Mouse (Mus musculus): ENCODE results near the gene Pkp4. TPM values are rescaled to one million over a fixed set of nuclear protein-coding genes. Genes with fewer than 3 reads are reported as not detected.

Gene Pkp4
- polyA plus RNA-seq, 1 experiment from 2014 or later, result 16.2 TPM

GRCm38 (mm10) chr2:59302430-59302829 lies 141.8 kb downstream of the Pkp4 start:
- ATAC-seq (ENCODE audit: insufficient read depth, low FRiP score, low TSS enrichment) (no peak), DNase-seq (ENCODE audit: low spot score) (no peak)
- Histone ChIP-seq H3K27ac (ENCODE audit: low read depth, low read length) (no peak overlapping the region), H3K4me1 (ENCODE audit: control insufficient read depth, insufficient read depth, low read length) (no peaks in the 10 kb centered on the region), H3K9me3 (ENCODE audit: control insufficient read depth, low read length) (no peaks in the 10 kb centered on the region), H3K4me2 (ENCODE audit: low read depth) (no peak overlapping the region), H3K36me3 (ENCODE audit: control insufficient read depth, insufficient read depth, low read length) (peaks cover 3% of the 10 kb centered on the region; the same call in 1 of the 2 replicates), H3K4me3 (ENCODE audit: low read depth, low read length) (no peak overlapping the region), H3K9ac (ENCODE audit: low read length) (no peak overlapping the region), H3K27me3 (ENCODE audit: control insufficient read depth, insufficient read depth, low read length) (no peaks in the 10 kb centered on the region)
- 82% methylated on average over 6 of the region's 6 CpGs for WGBS

GRCm38 (mm10) chr2:59303530-59304063 lies 142.9 kb downstream of the Pkp4 start:
- Histone ChIP-seq H3K9ac (ENCODE audit: low read length) (no peak overlapping the region), H3K9me3 (ENCODE audit: control insufficient read depth, low read length) (no peaks in the 10 kb centered on the region), H3K27me3 (ENCODE audit: control insufficient read depth, insufficient read depth, low read length) (no peaks in the 10 kb centered on the region), H3K27ac (ENCODE audit: low read depth, low read length) (no peak overlapping the region), H3K4me1 (ENCODE audit: control insufficient read depth, insufficient read depth, low read length) (no peaks in the 10 kb centered on the region), H3K4me3 (ENCODE audit: low read depth, low read length) (no peak overlapping the region), H3K36me3 (ENCODE audit: control insufficient read depth, insufficient read depth, low read length) (peaks cover 3% of the 10 kb centered on the region; the same call in 1 of the 2 replicates), H3K4me2 (ENCODE audit: low read depth) (no peak overlapping the region)
- no peak for ATAC-seq (ENCODE audit: insufficient read depth, low FRiP score, low TSS enrichment)
- WGBS, result 92% methylated on average over 12 of the region's 12 CpGs
- DNase-seq (ENCODE audit: low spot score), result no peak

GRCm38 (mm10) chr2:59307302-59307701 lies 146.7 kb downstream of the Pkp4 start:
- Histone ChIP-seq H3K4me2 (ENCODE audit: low read depth) (no peak overlapping the region), H3K27me3 (ENCODE audit: control insufficient read depth, insufficient read depth, low read length) (no peaks in the 10 kb centered on the region), H3K27ac (ENCODE audit: low read depth, low read length) (no peak overlapping the region), H3K9ac (ENCODE audit: low read length) (no peak overlapping the region), H3K36me3 (ENCODE audit: control insufficient read depth, insufficient read depth, low read length) (peaks cover 3% of the 10 kb centered on the region; the same call in 1 of the 2 replicates), H3K4me1 (ENCODE audit: control insufficient read depth, insufficient read depth, low read length) (no peaks in the 10 kb centered on the region), H3K4me3 (ENCODE audit: low read depth, low read length) (no peak overlapping the region), H3K9me3 (ENCODE audit: control insufficient read depth, low read length) (no peaks in the 10 kb centered on the region)
- no peak for ATAC-seq (ENCODE audit: insufficient read depth, low FRiP score, low TSS enrichment)
- no peak for DNase-seq (ENCODE audit: low spot score)
- WGBS, result 96% methylated on average over 8 of the region's 8 CpGs

- Histone ChIP-seq H3K36me3 (ENCODE audit: control insufficient read depth, insufficient read depth, low read length) (peaks cover 3% of the 10 kb centered on the region; the same call in 1 of the 2 replicates), H3K4me2 (ENCODE audit: low read depth) (no peak overlapping the region), H3K4me1 (ENCODE audit: control insufficient read depth, insufficient read depth, low read length) (no peaks in the 10 kb centered on the region), H3K27me3 (ENCODE audit: control insufficient read depth, insufficient read depth, low read length) (no peaks in the 10 kb centered on the region), H3K4me3 (ENCODE audit: low read depth, low read length) (no peak overlapping the region), H3K9ac (ENCODE audit: low read length) (no peak overlapping the region), H3K9me3 (ENCODE audit: control insufficient read depth, low read length) (no peaks in the 10 kb centered on the region), H3K27ac (ENCODE audit: low read depth, low read length) (no peak overlapping the region)
- ATAC-seq (ENCODE audit: insufficient read depth, low FRiP score, low TSS enrichment) (no peak), DNase-seq (ENCODE audit: low spot score) (no peak)
- WGBS, result 95% methylated on average over 19 of the region's 19 CpGs
These were observed 147.4 kb downstream of the Pkp4 start for GRCm38 (mm10) chr2:59308055-59308454.

GRCm38 (mm10) chr2:59313293-59313692 lies 152.6 kb downstream of the Pkp4 start:
- no peak for ATAC-seq (ENCODE audit: insufficient read depth, low FRiP score, low TSS enrichment)
- no peak overlapping the region for H3K9ac ChIP-seq (ENCODE audit: low read length)
- 72% methylated on average over 6 of the region's 6 CpGs for WGBS
- no peak for DNase-seq (ENCODE audit: low spot score)
- H3K4me2 ChIP-seq (ENCODE audit: low read depth), result no peak overlapping the region
- H3K36me3 ChIP-seq (ENCODE audit: control insufficient read depth, insufficient read depth, low read length), result peaks cover 3% of the 10 kb centered on the region
- no peaks in the 10 kb centered on the region for H3K4me1 ChIP-seq (ENCODE audit: control insufficient read depth, insufficient read depth, low read length)
- H3K27me3 ChIP-seq (ENCODE audit: control insufficient read depth, insufficient read depth, low read length), result no peaks in the 10 kb centered on the region
- no peak overlapping the region for H3K27ac ChIP-seq (ENCODE audit: low read depth, low read length)
- no peak overlapping the region for H3K4me3 ChIP-seq (ENCODE audit: low read depth, low read length)
- H3K9me3 ChIP-seq (ENCODE audit: control insufficient read depth, low read length), result peaks cover under 1% of the 10 kb centered on the region

GRCm38 (mm10) chr2:59318631-59319030 lies 158.0 kb downstream of the Pkp4 start:
- WGBS, result 100% methylated on average over 1 of the region's 1 CpGs
- DNase-seq (ENCODE audit: low spot score) (no peak), ATAC-seq (ENCODE audit: insufficient read depth, low FRiP score, low TSS enrichment) (no peak)
- Histone ChIP-seq H3K4me1 (ENCODE audit: control insufficient read depth, insufficient read depth, low read length) (no peaks in the 10 kb centered on the region), H3K27ac (ENCODE audit: low read depth, low read length) (no peak overlapping the region), H3K9ac (ENCODE audit: low read length) (no peak overlapping the region), H3K4me2 (ENCODE audit: low read depth) (no peak overlapping the region), H3K27me3 (ENCODE audit: control insufficient read depth, insufficient read depth, low read length) (no peaks in the 10 kb centered on the region), H3K36me3 (ENCODE audit: control insufficient read depth, insufficient read depth, low read length) (peaks cover 12% of the 10 kb centered on the region), H3K4me3 (ENCODE audit: low read depth, low read length) (no peak overlapping the region), H3K9me3 (ENCODE audit: control insufficient read depth, low read length) (peaks cover 9% of the 10 kb centered on the region)

GRCm38 (mm10) chr2:59327946-59328345 lies 167.3 kb downstream of the Pkp4 start:
- Histone ChIP-seq H3K36me3 (ENCODE audit: control insufficient read depth, insufficient read depth, low read length) (no peaks in the 10 kb centered on the region), H3K27ac (ENCODE audit: low read depth, low read length) (no peak overlapping the region), H3K4me2 (ENCODE audit: low read depth) (no peak overlapping the region), H3K9ac (ENCODE audit: low read length) (no peak overlapping the region), H3K4me3 (ENCODE audit: low read depth, low read length) (no peak overlapping the region), H3K27me3 (ENCODE audit: control insufficient read depth, insufficient read depth, low read length) (no peaks in the 10 kb centered on the region), H3K9me3 (ENCODE audit: control insufficient read depth, low read length) (no peaks in the 10 kb centered on the region), H3K4me1 (ENCODE audit: control insufficient read depth, insufficient read depth, low read length) (no peaks in the 10 kb centered on the region)
- no peak for ATAC-seq (ENCODE audit: insufficient read depth, low FRiP score, low TSS enrichment)
- no peak for DNase-seq (ENCODE audit: low spot score)
- 96% methylated on average over 5 of the region's 5 CpGs for WGBS

GRCm38 (mm10) chr2:59331093-59331492 lies 170.4 kb downstream of the Pkp4 start:
- H3K27ac ChIP-seq (ENCODE audit: low read depth, low read length), result no peak overlapping the region
- H3K4me1 ChIP-seq (ENCODE audit: control insufficient read depth, insufficient read depth, low read length), result no peaks in the 10 kb centered on the region
- 89% methylated on average over 9 of the region's 9 CpGs for WGBS
- ATAC-seq (ENCODE audit: insufficient read depth, low FRiP score, low TSS enrichment) (no peak), DNase-seq (ENCODE audit: low spot score) (no peak)
- H3K4me2 ChIP-seq (ENCODE audit: low read depth), result no peak overlapping the region
- H3K36me3 ChIP-seq (ENCODE audit: control insufficient read depth, insufficient read depth, low read length), result no peaks in the 10 kb centered on the region
- H3K9ac ChIP-seq (ENCODE audit: low read length), result no peak overlapping the region
- H3K9me3 ChIP-seq (ENCODE audit: control insufficient read depth, low read length), result no peaks in the 10 kb centered on the region
- H3K4me3 ChIP-seq (ENCODE audit: low read depth, low read length), result no peak overlapping the region
- H3K27me3 ChIP-seq (ENCODE audit: control insufficient read depth, insufficient read depth, low read length), result no peaks in the 10 kb centered on the region

- Histone ChIP-seq H3K4me3 (ENCODE audit: low read depth, low read length) (no peak overlapping the region), H3K9me3 (ENCODE audit: control insufficient read depth, low read length) (no peaks in the 10 kb centered on the region), H3K4me1 (ENCODE audit: control insufficient read depth, insufficient read depth, low read length) (no peaks in the 10 kb centered on the region), H3K27ac (ENCODE audit: low read depth, low read length) (no peak overlapping the region), H3K4me2 (ENCODE audit: low read depth) (no peak overlapping the region), H3K36me3 (ENCODE audit: control insufficient read depth, insufficient read depth, low read length) (no peaks in the 10 kb centered on the region), H3K27me3 (ENCODE audit: control insufficient read depth, insufficient read depth, low read length) (no peaks in the 10 kb centered on the region), H3K9ac (ENCODE audit: low read length) (no peak overlapping the region)
- no peak for ATAC-seq (ENCODE audit: insufficient read depth, low FRiP score, low TSS enrichment)
- DNase-seq (ENCODE audit: low spot score), result no peak
- 89% methylated on average over 4 of the region's 4 CpGs for WGBS
These were observed 171.9 kb downstream of the Pkp4 start for GRCm38 (mm10) chr2:59332523-59332922.

All from neural tube, embryonic 11.5 days (tissue).